Mouse (Mus musculus) hindbrain, postnatal 0 days (tissue): ENCODE measurements around the gene Synm. TPM values are rescaled to one million over a fixed set of nuclear protein-coding genes. Genes with fewer than 3 reads are reported as not detected.

Source experiments
- ATAC-seq: fragments of 200-750 bp; cut with Nextera tagmentation; 2 replicates; pipeline ENCODE4 v1.8.0; 2017; ENCODE audit warnings: mild to moderate bottlenecking, moderate TSS enrichment, moderate library complexity
- DNase-seq: peaks from one replicate; pipeline ENCODE4 v3.0.0-alpha.2; 2015; ENCODE audit warnings: low spot score
- H3K27ac ChIP-seq: fragments of 300-500 bp; sonication (generic); 2 replicates; pipeline ENCODE4 v1.5.1; 2014; ENCODE audit warnings: mild to moderate bottlenecking
- H3K27me3 ChIP-seq: fragments of 300-500 bp; sonication (generic); 2 replicates; pipeline ENCODE4 v1.6.1; 2014; ENCODE audit warnings: low read length, mixed read lengths; ENCODE audit not compliant: insufficient read depth
- H3K36me3 ChIP-seq: fragments of 300-500 bp; sonication (generic); 2 replicates; pipeline ENCODE4 v1.6.1; 2014; ENCODE audit warnings: low read length, mixed read lengths; ENCODE audit not compliant: insufficient read depth
- H3K4me1 ChIP-seq: fragments of 300-500 bp; sonication (generic); 2 replicates; pipeline ENCODE4 v1.6.1; 2014; ENCODE audit warnings: antibody characterized with exemption, low read length, mixed read lengths; ENCODE audit not compliant: insufficient read depth
- H3K4me2 ChIP-seq: fragments of 300-500 bp; sonication (generic); 2 replicates; pipeline ENCODE4 v1.6.1; 2014; ENCODE audit warnings: low read depth, mild to moderate bottlenecking, low read length, moderate library complexity, mixed read lengths
- H3K4me3 ChIP-seq: fragments of 300-500 bp; sonication (generic); 2 replicates; pipeline ENCODE4 v1.5.1; 2014; ENCODE audit warnings: low read length
- H3K9ac ChIP-seq: fragments of 300-500 bp; sonication (generic); replicated peaks from 2 replicates; pipeline ENCODE4 v1.6.1; 2014; ENCODE audit warnings: mild to moderate bottlenecking, low read length, moderate library complexity, mixed read lengths
- H3K9me3 ChIP-seq: fragments of 300-500 bp; sonication (generic); 2 replicates; pipeline ENCODE4 v1.6.1; 2016; ENCODE audit warnings: low read length, mixed read lengths
- CTCF ChIP-seq: IDR thresholded peaks from 2 replicates; pipeline ENCODE4 v1.5.1; 2016; ENCODE audit warnings: antibody characterized with exemption, control low read depth, low read depth
- WGBS: fragments of 180-500 bp; shearing (Covaris S2); extraction: QIAGEN DNeasy Blood & Tissue Kit; methylation state at CpG from one replicate; pipeline ENCODE4 v1.1.7; 2014; 5-methylcytosine and 5-hydroxymethylcytosine counted together
- polyA plus RNA-seq: library from polyadenylated mRNA; unstranded; fragments of >200 nt; fragmentation: Nextera tagmentation; extraction: Ambion mirVana; gene quantifications from 2 replicates; pipeline ENCODE4 v1.2.1, GENCODE M21; 2015
- total RNA-seq: library from RNA; depleted of rRNA; stranded (reverse); fragments of >200 nt; gene quantifications from 2 replicates; pipeline ENCODE4 v1.2.3, GENCODE M21; 2014

The Synm gene
- total and polyA plus RNA-seq, 2 experiments from 2014 or later, result 5.8 to 6.4 TPM

GRCm38 (mm10) chr7:67717520-67717919 is 42.0 kb downstream of the Synm start:
- Histone ChIP-seq H3K9me3 (no peaks in the 10 kb centered on the region), H3K9ac (no peak overlapping the region), H3K4me2 (no peak overlapping the region), H3K27me3 (no peaks in the 10 kb centered on the region), H3K27ac (no peak overlapping the region), H3K36me3 (no peaks in the 10 kb centered on the region), H3K4me1 (peaks cover 12% of the 10 kb centered on the region), H3K4me3 (no peak overlapping the region)
- no peak for ATAC-seq
- DNase-seq, result no peak
- WGBS, result 84% methylated on average over 3 of the region's 3 CpGs
- no peak for TF ChIP-seq CTCF

GRCm38 (mm10) chr7:67716925-67717324 is 42.6 kb downstream of the Synm start:
- Histone ChIP-seq H3K4me2 (no peak overlapping the region), H3K36me3 (no peaks in the 10 kb centered on the region), H3K9ac (no peak overlapping the region), H3K9me3 (no peaks in the 10 kb centered on the region), H3K27ac (no peak overlapping the region), H3K27me3 (no peaks in the 10 kb centered on the region), H3K4me1 (peaks cover 11% of the 10 kb centered on the region), H3K4me3 (no peak overlapping the region)
- 84% methylated on average over 10 of the region's 10 CpGs for WGBS
- ATAC-seq (no peak), DNase-seq (no peak)
- TF ChIP-seq CTCF, result no peak

GRCm38 (mm10) chr7:67716213-67716878 is 43.2 kb downstream of the Synm start:
- H3K36me3 ChIP-seq, result no peaks in the 10 kb centered on the region
- H3K4me1 ChIP-seq, result peaks cover 11% of the 10 kb centered on the region
- H3K4me3 ChIP-seq, result no peak overlapping the region
- TF ChIP-seq CTCF, result no peak
- WGBS, result 51% methylated on average over 11 of the region's 11 CpGs
- H3K9ac ChIP-seq, result no peak overlapping the region
- H3K9me3 ChIP-seq, result no peaks in the 10 kb centered on the region
- H3K27me3 ChIP-seq, result no peaks in the 10 kb centered on the region
- H3K27ac ChIP-seq, result no peak overlapping the region
- ATAC-seq (0 out of 2 replicates have a peak, but pooled peaks have one; percentile 25), DNase-seq (no peak)
- H3K4me2 ChIP-seq, result no peak overlapping the region

GRCm38 (mm10) chr7:67715176-67715575 is 44.4 kb downstream of the Synm start:
- H3K27ac ChIP-seq, result no peak overlapping the region
- H3K4me2 ChIP-seq, result no peak overlapping the region

GRCm38 (mm10) chr7:67713820-67714510 is 45.6 kb downstream of the Synm start:
- H3K9ac ChIP-seq, result no peak overlapping the region
- peak overlapping the region; percentile 8; the same call in 1 of the 2 replicates for H3K4me2 ChIP-seq
- H3K4me1 ChIP-seq, result peaks cover 11% of the 10 kb centered on the region
- peak; percentile 63 for ATAC-seq
- peak; percentile 85 for DNase-seq
- TF ChIP-seq CTCF, result no peak
- no peaks in the 10 kb centered on the region for H3K27me3 ChIP-seq
- H3K27ac ChIP-seq, result peak overlapping the region; percentile 60
- WGBS, result 27% methylated on average over 19 of the region's 19 CpGs
- no peak overlapping the region for H3K4me3 ChIP-seq
- H3K36me3 ChIP-seq, result no peaks in the 10 kb centered on the region
- H3K9me3 ChIP-seq, result no peaks in the 10 kb centered on the region

More at GRCm38 (mm10) chr7:67715176-67715575, 44.4 kb downstream of the Synm start:
- 60% methylated on average over 7 of the region's 7 CpGs for WGBS
- ATAC-seq (no peak), DNase-seq (no peak)
- Histone ChIP-seq H3K27me3 (no peaks in the 10 kb centered on the region), H3K9ac (no peak overlapping the region), H3K4me1 (peaks cover 11% of the 10 kb centered on the region), H3K36me3 (no peaks in the 10 kb centered on the region), H3K4me3 (no peak overlapping the region), H3K9me3 (no peaks in the 10 kb centered on the region)
- no peak for TF ChIP-seq CTCF

- Histone ChIP-seq H3K4me1 (peaks cover 11% of the 10 kb centered on the region), H3K27ac (no peak overlapping the region), H3K27me3 (no peaks in the 10 kb centered on the region), H3K4me2 (no peak overlapping the region), H3K36me3 (no peaks in the 10 kb centered on the region), H3K4me3 (no peak overlapping the region), H3K9me3 (no peaks in the 10 kb centered on the region), H3K9ac (no peak overlapping the region)
- ATAC-seq (no peak), DNase-seq (no peak)
- TF ChIP-seq CTCF, result no peak
- WGBS, result 87% methylated on average over 7 of the region's 7 CpGs
Measured at GRCm38 (mm10) chr7:67710216-67710615, 49.3 kb downstream of the Synm start.

- no peak for TF ChIP-seq CTCF
- no peak for DNase-seq
- Histone ChIP-seq H3K4me2 (no peak overlapping the region), H3K4me1 (no peaks in the 10 kb centered on the region), H3K36me3 (no peaks in the 10 kb centered on the region), H3K27me3 (no peaks in the 10 kb centered on the region), H3K27ac (0 out of 2 replicates have a peak overlapping the region, but pooled peaks have one; percentile 11), H3K9ac (no peak overlapping the region), H3K4me3 (no peak overlapping the region), H3K9me3 (no peaks in the 10 kb centered on the region)
- ATAC-seq, result peak; percentile 45; the same call in 1 of the 2 replicates
- 65% methylated on average over 6 of the region's 6 CpGs for WGBS
Measured at GRCm38 (mm10) chr7:67708160-67708559, 51.4 kb downstream of the Synm start.
